Mouse (Mus musculus) CH12.LX (cell line): ENCODE results near the gene Cttnbp2. TPM values are rescaled to one million over a fixed set of nuclear protein-coding genes. Genes with fewer than 3 reads are reported as not detected.

Experiments
- DNase-seq: peaks from one replicate; pipeline ENCODE4 v3.0.0-alpha.2; 2013; ENCODE audit errors: extremely low read depth
- H3K27ac ChIP-seq: 2 replicates; pipeline ENCODE4 v1.5.1; 2012; ENCODE audit warnings: low read depth, mild to moderate bottlenecking, control low read depth, moderate library complexity; ENCODE audit not compliant: insufficient read depth
- H3K27me3 ChIP-seq: replicated peaks from 2 replicates; pipeline ENCODE3; 2012; ENCODE audit warnings: inconsistent platforms
- H3K36me3 ChIP-seq, 2 experiments: replicated peaks in 1 of 2; 2 replicates each; pipeline versions ENCODE3 to v1.6.1; 2012; ENCODE audit warnings: inconsistent platforms in 1 of 2, low read length in 1 of 2, mild to moderate bottlenecking in 1 of 2, mixed read lengths in 1 of 2, moderate library complexity in 1 of 2; ENCODE audit not compliant: control insufficient read depth in 1 of 2, insufficient read depth in 1 of 2
- H3K4me1 ChIP-seq, 2 experiments: 2 replicates each; pipeline ENCODE4 v1.6.1; 2012; ENCODE audit warnings: inconsistent platforms in 1 of 2, moderate library complexity in 1 of 2; ENCODE audit not compliant: insufficient read depth in 2 of 2, control insufficient read depth in 1 of 2
- H3K4me2 ChIP-seq: 2 replicates; pipeline ENCODE4 v1.6.1; 2012; ENCODE audit warnings: low read depth, mild to moderate bottlenecking, control low read depth; ENCODE audit not compliant: poor library complexity, insufficient read depth, severe bottlenecking
- H3K4me3 ChIP-seq, 3 experiments: fragments of 150-350 bp in 1 of 3; sonication (generic) in 1 of 3; replicated peaks in 1 of 3; 2 replicates each; pipeline versions ENCODE3 to v1.5.1; 2011 to 2012; ENCODE audit warnings: low read depth in 2 of 3, low read length in 2 of 3, mild to moderate bottlenecking in 2 of 3, moderate library complexity in 2 of 3, control low read depth in 1 of 3, improper control_type of control experiment in 1 of 3, inconsistent platforms in 1 of 3, mixed read lengths in 1 of 3; ENCODE audit not compliant: poor library complexity in 1 of 3
- H3K79me2 ChIP-seq: replicated peaks from 2 replicates; pipeline ENCODE4 v1.6.1; 2012; ENCODE audit warnings: mild to moderate bottlenecking, moderate library complexity; ENCODE audit not compliant: control insufficient read depth, poor library complexity, insufficient read depth, severe bottlenecking; ENCODE audit errors: extremely low read depth
- H3K9ac ChIP-seq: 2 replicates; pipeline ENCODE4 v1.6.1; 2012; ENCODE audit warnings: low read depth, mild to moderate bottlenecking, control low read depth, moderate library complexity; ENCODE audit not compliant: insufficient read depth
- H3K9me3 ChIP-seq: replicated peaks from 2 replicates; pipeline ENCODE3; 2012; ENCODE audit warnings: low read length, inconsistent platforms, mixed read lengths
- CTCF ChIP-seq, 2 experiments: IDR thresholded peaks in 1 of 2; conservative IDR thresholded peaks in 1 of 2; 2 replicates each; pipeline ENCODE4 v1.5.1; 2011 to 2012; ENCODE audit warnings: low read depth in 2 of 2, low read length in 2 of 2, improper control_type of control experiment in 1 of 2, inconsistent platforms in 1 of 2, mild to moderate bottlenecking in 1 of 2, moderate library complexity in 1 of 2
- E2F4 ChIP-seq: IDR thresholded peaks from 2 replicates; pipeline ENCODE4 v1.6.1; 2011; ENCODE audit warnings: low read depth, low read length, improper control_type of control experiment; ENCODE audit not compliant: insufficient replicate concordance
- EP300 ChIP-seq: IDR thresholded peaks from 2 replicates; pipeline ENCODE4 v1.6.1; 2011; ENCODE audit warnings: low read length, improper control_type of control experiment
- GABPA ChIP-seq: IDR thresholded peaks from 2 replicates; pipeline ENCODE4 v1.6.1; 2012; ENCODE audit warnings: low read depth, low read length, improper control_type of control experiment, inconsistent platforms; ENCODE audit not compliant: insufficient replicate concordance
- HCFC1 ChIP-seq: IDR thresholded peaks from 2 replicates; pipeline ENCODE4 v1.6.1; 2012; ENCODE audit warnings: low read depth, mild to moderate bottlenecking, inconsistent platforms, low read length, improper control_type of control experiment
- IRF4 ChIP-seq: IDR thresholded peaks from 2 replicates; pipeline ENCODE4 v1.6.1; 2014; ENCODE audit warnings: low read depth, mild to moderate bottlenecking, inconsistent platforms, low read length, improper control_type of control experiment
- JUN ChIP-seq: IDR thresholded peaks from 2 replicates; pipeline ENCODE4 v1.6.1; 2011; ENCODE audit warnings: low read depth, mild to moderate bottlenecking, low read length, improper control_type of control experiment, moderate library complexity; ENCODE audit not compliant: insufficient read depth
- JUND ChIP-seq: conservative IDR thresholded peaks from 2 replicates; pipeline ENCODE4 v1.6.1; 2011; ENCODE audit warnings: low read depth, low read length, improper control_type of control experiment
- KAT2A ChIP-seq: IDR thresholded peaks from 2 replicates; pipeline ENCODE4 v1.6.1; 2012; ENCODE audit warnings: low read length, improper control_type of control experiment, inconsistent platforms; ENCODE audit not compliant: insufficient replicate concordance
- MAZ ChIP-seq: IDR thresholded peaks from 2 replicates; pipeline ENCODE4 v1.6.1; 2012; ENCODE audit warnings: low read depth, mild to moderate bottlenecking, inconsistent platforms, low read length, improper control_type of control experiment, moderate library complexity
- MEF2A ChIP-seq: IDR thresholded peaks from 2 replicates; pipeline ENCODE4 v1.6.1; 2014; ENCODE audit warnings: low read depth, mild to moderate bottlenecking, inconsistent platforms, low read length, improper control_type of control experiment, borderline replicate concordance
- MXI1 ChIP-seq: IDR thresholded peaks from 2 replicates; pipeline ENCODE4 v1.6.1; 2011; ENCODE audit warnings: mild to moderate bottlenecking, low read depth, low read length, improper control_type of control experiment
- NELFE ChIP-seq: IDR thresholded peaks from 2 replicates; pipeline ENCODE4 v1.6.1; 2011; ENCODE audit warnings: low read depth, low read length, improper control_type of control experiment
- NRF1 ChIP-seq: IDR thresholded peaks from 2 replicates; pipeline ENCODE4 v1.6.1; 2014; ENCODE audit warnings: low read depth, mild to moderate bottlenecking, inconsistent platforms, low read length, improper control_type of control experiment, moderate library complexity
- PAX5 ChIP-seq: IDR thresholded peaks from 2 replicates; pipeline ENCODE4 v1.6.1; 2012; ENCODE audit warnings: low read length, inconsistent platforms, mixed read lengths
- POLR2A ChIP-seq: IDR thresholded peaks from 2 replicates; pipeline ENCODE4 v1.6.1; 2011; ENCODE audit warnings: low read depth, mild to moderate bottlenecking, improper control_type of control experiment, low read length
- POLR2AphosphoS2 ChIP-seq: IDR thresholded peaks from 2 replicates; pipeline ENCODE4 v1.6.1; 2011; ENCODE audit warnings: low read depth, low read length, improper control_type of control experiment
- RAD21 ChIP-seq: IDR thresholded peaks from 2 replicates; pipeline ENCODE4 v1.6.1; 2011; ENCODE audit warnings: low read depth, mild to moderate bottlenecking, low read length, improper control_type of control experiment, moderate library complexity
- RCOR1 ChIP-seq: conservative IDR thresholded peaks from 2 replicates; pipeline ENCODE4 v1.6.1; 2012; ENCODE audit warnings: low read depth, mild to moderate bottlenecking, inconsistent platforms, low read length, improper control_type of control experiment
- SIN3A ChIP-seq: IDR thresholded peaks from 2 replicates; pipeline ENCODE4 v1.6.1; 2012; ENCODE audit warnings: low read length, improper control_type of control experiment, inconsistent platforms
- UBTF ChIP-seq: IDR thresholded peaks from 2 replicates; pipeline ENCODE4 v1.6.1; 2012; ENCODE audit warnings: low read depth, mild to moderate bottlenecking, inconsistent platforms, low read length, improper control_type of control experiment, moderate library complexity
- USF1 ChIP-seq: IDR thresholded peaks from 2 replicates; pipeline ENCODE4 v1.6.1; 2014; ENCODE audit warnings: low read depth, mild to moderate bottlenecking, inconsistent platforms, low read length, improper control_type of control experiment
- USF2 ChIP-seq: conservative IDR thresholded peaks from 2 replicates; pipeline ENCODE4 v1.6.1; 2011; ENCODE audit warnings: low read depth, low read length, improper control_type of control experiment
- ZKSCAN1 ChIP-seq: IDR thresholded peaks from 2 replicates; pipeline ENCODE4 v1.6.1; 2012; ENCODE audit warnings: low read depth, inconsistent platforms, low read length, improper control_type of control experiment, borderline replicate concordance
- ZNF384 ChIP-seq: IDR thresholded peaks from 2 replicates; pipeline ENCODE4 v1.6.1; 2012; ENCODE audit warnings: low read depth, low read length, improper control_type of control experiment, inconsistent platforms
- dilution Hi-C: fragments of 300-500 bp; cut with MboI; formaldehyde crosslinking; loops from 2 replicates; pipeline ENCODE4 v1.14.3; 2020; ENCODE audit warnings: low sequenced_read_pairs; ENCODE audit not compliant: extremely low pct_unique_long_range_greater_than_20kb, extremely low pct_ligation_motif_present
- in situ Hi-C: fragments of 300-500 bp; cut with MboI; formaldehyde crosslinking; loops from 3 replicates; pipeline ENCODE4 v1.14.3; 2019; ENCODE audit warnings: low sequenced_read_pairs, low pct_ligation_motif_present, low pct_unique_long_range_greater_than_20kb, mixed read lengths
- polyA plus RNA-seq: library from polyadenylated mRNA; unstranded; fragments of >175 nt; gene quantifications from 2 replicates; pipeline ENCODE4 v1.2.1, GENCODE M21; 2012; ENCODE audit warnings: low read depth; ENCODE audit not compliant: insufficient read length
- total RNA-seq, 2 experiments: library from RNA; depleted of rRNA; stranded (reverse); fragments of 300-350 nt in 1 of 2; fragments of >200 nt in 1 of 2; gene quantifications; 2 replicates each; pipeline ENCODE4 v1.2.3; 2012 to 2014

Cttnbp2 gene
- total and polyA plus RNA-seq, 3 experiments = 1.1 to 1.7 (median 1.5) TPM

GRCm38 (mm10) chr6:18360955-18361354 lies 153.7 kb downstream of the Cttnbp2 start:
- in situ Hi-C loops = loop anchor here (25.0 kb wide), 2 partner anchors 274 to 449 kb away; no protein-coding TSS in a partner anchor
- H3K4me3 ChIP-seq = no peak overlapping the region

GRCm38 (mm10) chr6:18360154-18360553 lies 154.5 kb downstream of the Cttnbp2 start:
- no peak for DNase-seq
- H3K9me3 ChIP-seq = no peaks in the 10 kb centered on the region
- H3K27ac ChIP-seq = no peak overlapping the region
- no peaks in the 10 kb centered on the region for H3K79me2 ChIP-seq
- dilution Hi-C loops (no loop called here), in situ Hi-C loops (loop anchor here (25.0 kb wide), 2 partner anchors 273 to 448 kb away; no protein-coding TSS in a partner anchor)
- no peaks in the 10 kb centered on the region for H3K36me3 ChIP-seq
- H3K4me1 ChIP-seq = no peaks in the 10 kb centered on the region
- H3K4me3 ChIP-seq = no peak overlapping the region
- no peak overlapping the region for H3K4me2 ChIP-seq
- no peaks in the 10 kb centered on the region for H3K27me3 ChIP-seq
- no peak overlapping the region for H3K9ac ChIP-seq
- TF ChIP-seq POLR2AphosphoS2 = no peak
- TF ChIP-seq NELFE = no peak
- TF ChIP-seq JUN = no peak
- TF ChIP-seq SIN3A = no peak
- no peak for TF ChIP-seq HCFC1
- no peak for TF ChIP-seq ZNF384
- TF ChIP-seq E2F4 = no peak
- TF ChIP-seq PAX5 = no peak
- no peak for TF ChIP-seq MEF2A
- no peak for TF ChIP-seq UBTF

More at GRCm38 (mm10) chr6:18360955-18361354, 153.7 kb downstream of the Cttnbp2 start:
- Histone ChIP-seq H3K36me3 (no peaks in the 10 kb centered on the region), H3K9me3 (no peaks in the 10 kb centered on the region), H3K4me1 (no peaks in the 10 kb centered on the region), H3K4me2 (no peak overlapping the region), H3K79me2 (no peaks in the 10 kb centered on the region), H3K27me3 (no peaks in the 10 kb centered on the region), H3K27ac (no peak overlapping the region), H3K9ac (no peak overlapping the region)
- peak in 1 of 2 experiments; percentile 38; a peak in 2 of 4 replicates for TF ChIP-seq CTCF (conservative IDR thresholded peaks at IDR 0.05 in 1 of 2, IDR thresholded peaks at IDR 0.05 in 1 of 2; ENCODE audit: low read depth in 2 of 2, low read length in 2 of 2)
- TF ChIP-seq RAD21 = peak; percentile 14
- TF ChIP-seq EP300 = no peak
- TF ChIP-seq MAZ = no peak
- DNase-seq = no peak
- dilution Hi-C loops = no loop called here

GRCm38 (mm10) chr6:18349153-18349858 lies 165.3 kb downstream of the Cttnbp2 start:
- H3K27me3 ChIP-seq = no peaks in the 10 kb centered on the region
- DNase-seq = no peak
- dilution Hi-C loops = no loop called here
- no peaks in the 10 kb centered on the region for H3K4me1 ChIP-seq
- H3K4me3 ChIP-seq = no peak overlapping the region
- H3K79me2 ChIP-seq = no peaks in the 10 kb centered on the region
- no peak overlapping the region for H3K4me2 ChIP-seq
- no peaks in the 10 kb centered on the region for H3K36me3 ChIP-seq
- H3K27ac ChIP-seq = no peak overlapping the region
- no peak overlapping the region for H3K9ac ChIP-seq
- in situ Hi-C loops = no loop called here
- H3K9me3 ChIP-seq = no peaks in the 10 kb centered on the region
- TF ChIP-seq RCOR1 (no peak), JUND (no peak), POLR2AphosphoS2 (no peak), NELFE (no peak), ZNF384 (no peak), NRF1 (no peak), KAT2A (no peak), POLR2A (no peak), IRF4 (no peak), USF2 (no peak), USF1 (no peak), E2F4 (no peak), GABPA (no peak), ZKSCAN1 (no peak), MEF2A (no peak), MXI1 (no peak), SIN3A (no peak)
